Mouse (Mus musculus) layer of hippocampus, postnatal 14 days (tissue): Measurements from ENCODE around the gene Med17. TPM values are rescaled to one million over a fixed set of nuclear protein-coding genes. Genes with fewer than 3 reads are reported as not detected.
"Not testable (repeated sequence)": the region's sequence is repeated elsewhere in the genome, so short reads cannot be mapped to it uniquely, and the experiment has no call there.

Experiments used
- DNase-seq, 2 experiments: peaks; one replicate each; pipeline ENCODE4 v3.0.0; 2021 to 2022; ENCODE audit warnings: low spot score in 2 of 2, mixed read lengths in 1 of 2
- long read RNA-seq, 2 experiments: library from polyadenylated mRNA; stranded (forward); transcript quantifications; one replicate each; pipeline ENCODE4 v2.0.0; 2021
- total RNA-seq, 2 experiments: library from RNA; stranded (reverse); gene quantifications; 2 replicates each; pipeline ENCODE4 v1.2.3; 2021

Med17 gene
- 10 to 100 TPM; 35.4 to 36.7 TPM for total RNA-seq
- long read RNA-seq, experiment 1, transcript Med17-201 (12 exons, 3,964 nt): major isoform, 15 of 24 reads
- long read RNA-seq, experiment 1, partial matches to known transcripts: 3 of 24 reads
- long read RNA-seq, experiment 1, other reads (novel, unspliced or antisense): 6 of 24 reads
- long read RNA-seq, experiment 2, transcript Med17-201 (12 exons, 3,964 nt): major isoform, 24 of 32 reads
- long read RNA-seq, experiment 2, partial matches to known transcripts: 3 of 32 reads
- long read RNA-seq, experiment 2, other reads (novel, unspliced or antisense): 5 of 32 reads

DNA sequence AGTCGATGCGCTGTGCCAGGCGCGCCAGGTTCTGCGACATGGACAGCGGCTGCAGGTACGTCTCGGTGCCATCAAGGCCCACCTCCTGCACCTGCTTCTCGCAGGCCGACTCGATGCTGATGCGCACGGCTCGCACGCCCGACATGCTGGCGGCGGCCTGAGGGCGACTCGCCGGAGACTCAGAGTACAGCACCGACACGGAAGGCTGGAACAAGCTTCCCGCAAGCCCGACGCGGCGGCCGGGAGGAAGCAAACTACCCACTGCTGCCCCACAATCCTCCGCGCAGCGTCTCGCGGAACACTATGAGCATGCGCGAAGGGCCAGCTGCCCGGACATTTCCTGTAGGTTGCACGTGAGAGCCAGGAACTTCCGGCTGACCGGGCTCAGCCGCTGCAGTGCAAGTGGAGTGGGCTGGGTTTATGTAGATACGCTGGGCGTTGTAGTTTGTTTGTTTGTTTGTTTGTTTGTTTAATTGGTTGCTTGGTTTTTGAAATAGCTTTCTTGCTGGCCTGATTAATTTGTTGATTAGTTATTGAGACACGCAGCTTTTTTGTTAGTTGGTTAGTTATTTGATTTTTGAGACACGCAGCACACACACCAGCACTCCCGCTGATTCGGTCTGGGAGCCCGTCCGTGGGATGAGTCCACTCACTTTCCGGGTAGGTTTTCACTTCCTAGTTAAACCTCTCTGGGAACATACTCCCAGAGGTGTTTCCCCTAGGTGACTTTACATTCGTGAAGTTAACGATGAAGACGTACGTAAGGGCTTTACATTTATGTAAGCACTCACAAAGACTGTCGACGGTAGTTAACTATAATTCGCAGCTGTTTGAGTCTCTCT, at the start of gene Med17:
Gene Med17 (minus strand): TSS at position 283 of the 842 bp plus-strand sequence.
- peak; percentile 93 to 97 for DNase-seq

DNA sequence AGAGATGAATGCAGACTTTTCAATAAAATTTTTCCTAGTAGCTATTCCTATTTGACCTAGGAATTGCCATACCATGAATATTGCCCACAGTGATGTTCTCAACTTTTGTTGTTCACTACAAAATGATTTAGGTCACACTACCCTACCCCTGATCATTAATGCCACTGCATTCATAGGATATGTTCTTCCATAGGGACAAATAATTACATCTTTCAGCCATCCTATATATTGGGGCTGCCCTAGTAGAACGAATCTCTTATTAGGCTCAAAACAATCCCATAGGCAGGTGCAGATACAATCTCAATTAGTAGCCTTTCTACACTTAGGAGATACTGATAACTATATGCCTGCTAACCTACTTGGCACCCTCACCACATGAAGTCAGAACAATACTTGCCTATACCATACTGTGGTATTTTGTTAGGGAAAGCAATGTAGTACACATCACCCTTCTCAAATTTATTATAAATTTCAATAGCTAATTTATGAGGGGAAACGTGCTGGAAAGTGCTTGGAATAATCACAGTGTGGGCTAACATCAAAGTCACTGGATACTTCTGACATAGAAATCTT, 38.5 kb upstream of the Med17 start:
- DNase-seq: no peak

DNA sequence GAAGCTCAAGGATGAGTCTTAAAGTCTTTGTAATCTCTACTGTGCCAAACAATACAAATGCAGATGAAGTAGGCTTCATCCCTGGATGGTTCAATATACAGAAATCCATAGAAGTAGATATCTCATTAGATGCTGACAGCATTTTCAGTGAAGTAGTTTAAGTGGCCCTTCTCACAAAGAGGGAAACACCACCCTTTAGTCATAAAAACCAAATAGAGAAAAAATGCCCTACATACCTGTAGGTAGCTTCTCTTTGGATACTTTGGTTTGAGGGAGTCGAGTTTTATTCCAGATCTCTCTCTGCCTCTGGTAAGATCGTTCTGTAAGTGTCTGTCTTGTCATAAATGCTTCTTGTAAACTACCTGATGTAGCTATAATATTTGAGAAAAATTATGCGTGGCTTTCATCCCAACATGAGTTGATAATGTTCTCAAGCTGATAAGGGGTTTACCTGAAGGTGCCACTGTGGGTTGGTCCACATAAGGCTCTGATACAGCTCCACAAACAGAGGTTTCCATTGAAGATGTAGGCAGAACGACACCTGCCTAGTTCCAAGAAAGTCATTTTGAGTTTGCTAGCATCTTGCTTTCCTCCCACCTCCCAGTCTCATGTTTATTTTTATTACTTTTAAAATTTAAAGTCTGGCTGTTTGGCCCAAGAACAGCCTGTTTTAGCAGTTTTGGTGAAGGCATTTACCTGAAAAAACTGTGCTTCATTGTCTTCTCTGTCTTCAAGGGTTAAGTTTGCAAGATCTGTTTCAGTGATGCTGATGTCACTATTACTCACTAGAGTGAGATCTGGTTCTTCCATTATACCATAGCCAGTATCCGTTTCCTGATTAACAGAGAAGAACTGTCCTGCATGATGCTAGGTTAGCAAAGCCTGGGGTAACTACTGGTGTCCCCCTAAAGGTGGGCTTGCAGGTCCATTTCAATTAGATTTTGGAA, 37.8 kb upstream of the Med17 start:
- no peak for DNase-seq

DNA sequence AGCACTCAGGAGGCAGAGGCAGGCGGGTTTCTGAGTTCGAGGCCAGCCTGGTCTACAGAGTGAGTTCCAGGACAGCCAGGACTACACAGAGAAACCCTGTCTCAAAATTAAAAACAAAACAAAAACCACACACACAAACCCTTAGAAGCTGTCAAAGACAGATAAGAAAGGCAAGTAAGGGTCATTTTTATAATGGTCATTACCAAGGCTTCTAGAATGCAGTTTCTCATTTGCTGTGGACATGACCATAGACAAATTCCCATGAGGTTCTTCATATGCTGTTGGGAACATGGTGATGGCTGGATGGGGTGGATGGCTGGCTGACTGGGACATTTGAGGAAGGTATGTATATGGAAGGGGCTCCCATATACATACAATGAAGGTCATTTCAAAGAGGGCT, 36.6 kb upstream of the Med17 start:
- not testable (repeated sequence) for DNase-seq

DNA sequence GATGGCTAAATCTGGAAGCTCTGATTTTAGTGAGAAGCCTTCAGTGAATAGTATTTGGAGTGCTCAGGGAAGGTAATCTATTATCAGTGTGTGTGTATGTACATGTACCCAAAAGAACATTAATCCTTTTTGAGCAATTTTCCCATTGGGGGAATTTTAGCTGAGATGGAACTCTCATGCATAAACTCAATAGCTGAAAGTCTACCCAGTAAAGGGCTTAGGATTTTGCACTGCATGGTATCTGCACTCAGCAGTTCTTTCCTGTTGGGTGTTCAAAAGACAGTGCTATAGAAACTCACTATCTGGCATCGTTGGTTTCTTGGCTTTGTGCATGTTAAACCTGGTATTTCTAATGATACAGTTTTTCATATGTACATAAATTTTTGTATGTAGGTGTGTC, 34.9 kb upstream of the Med17 start:
- no peak for DNase-seq

- DNase-seq: no peak
Observed at GRCm38 (mm10) chr9:15313633-15314032, 33.9 kb upstream of the Med17 start.

GRCm38 (mm10) chr9:15312054-15312735, 32.5 kb upstream of the Med17 start:
- DNase-seq: no peak

GRCm38 (mm10) chr9:15310179-15310578, 30.4 kb upstream of the Med17 start:
- no peak for DNase-seq

DNA sequence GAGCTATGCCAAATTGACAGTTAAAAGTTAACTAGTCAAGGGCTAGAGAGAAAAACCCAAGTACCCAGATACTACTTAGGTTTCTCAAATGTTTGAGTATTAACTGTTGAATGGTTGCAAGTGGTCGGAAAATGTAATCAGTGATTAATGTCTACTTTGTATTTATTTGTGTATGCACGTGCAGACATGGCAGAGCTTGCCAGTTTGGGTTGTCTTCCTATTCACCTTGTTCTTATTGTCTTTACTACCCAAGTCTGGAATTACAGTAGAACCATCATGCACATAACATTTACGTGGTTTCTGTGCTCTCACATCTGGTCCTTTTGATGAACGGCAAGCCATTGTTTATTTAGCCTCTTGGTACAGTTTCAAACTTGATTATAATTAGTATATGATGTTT, 29.7 kb upstream of the Med17 start:
- DNase-seq: no peak

DNA sequence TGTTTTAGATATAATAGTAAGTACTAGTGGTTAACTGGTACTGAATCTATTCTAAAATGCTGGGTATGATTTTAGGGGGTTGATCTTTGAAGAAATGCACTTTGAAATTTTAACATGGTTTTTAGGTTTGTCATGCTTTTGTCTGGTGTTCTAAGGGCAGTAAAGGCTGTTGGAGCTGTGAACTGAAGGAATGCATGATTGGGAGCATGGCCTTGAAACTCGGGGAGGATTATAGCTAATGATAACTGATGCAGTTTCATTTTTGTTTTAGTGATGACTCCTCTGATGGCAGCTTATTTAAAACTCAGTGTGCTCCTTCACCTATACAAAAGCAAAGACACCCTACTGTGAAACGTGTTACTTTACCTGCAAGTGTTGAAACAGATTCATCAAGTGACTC, 28.5 kb upstream of the Med17 start:
- no peak for DNase-seq

- DNase-seq: no peak
Observed at GRCm38 (mm10) chr9:15307257-15307656, 27.5 kb upstream of the Med17 start.

DNA sequence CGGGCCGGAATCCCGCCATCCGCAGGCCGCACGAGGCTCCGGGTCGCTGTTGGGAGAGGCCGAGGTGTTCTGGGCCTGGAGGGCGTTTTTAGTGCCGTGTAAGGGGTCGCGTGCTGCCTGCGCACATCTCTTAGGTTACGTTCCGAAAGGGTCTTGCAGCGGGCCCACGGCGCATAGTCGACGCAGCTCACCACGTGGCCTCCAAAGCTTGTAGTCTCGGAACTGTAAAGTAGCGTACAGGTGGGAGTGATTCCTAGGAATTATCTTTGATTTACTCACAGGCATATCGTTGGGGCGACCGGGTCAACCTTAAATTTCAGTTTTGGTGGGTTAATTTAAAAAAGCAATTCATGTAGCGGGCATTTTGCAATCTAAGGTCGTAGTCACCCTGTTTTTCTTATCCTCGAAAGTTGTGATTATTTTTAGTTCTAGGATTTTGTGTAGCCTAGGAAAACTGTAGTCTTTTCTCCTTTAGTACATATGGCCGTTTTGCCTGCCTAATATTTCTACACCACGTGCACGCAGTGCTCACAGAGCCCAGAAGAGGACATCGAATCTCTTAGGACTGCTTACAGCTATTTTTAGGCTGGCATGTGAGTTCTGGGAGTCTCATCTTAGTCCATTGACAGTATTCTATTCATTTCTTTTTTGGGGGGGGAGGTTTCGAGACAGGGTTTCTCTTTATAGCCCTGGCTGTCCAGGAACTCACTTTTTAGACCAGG, 26.8 kb upstream of the Med17 start, which contains the start of gene 4931406C07Rik:
Gene 4931406C07Rik (minus strand): TSS at position 51 of the 722 bp plus-strand sequence.
- DNase-seq: no peak

GRCm38 (mm10) chr9:15305503-15306397, 26.0 kb upstream of the Med17 start, which contains the start of gene Taf1d:
Gene Taf1d, plus strand, starts transcription at chr9:15306214.
- DNase-seq: peak; percentile 94 to 96

DNA sequence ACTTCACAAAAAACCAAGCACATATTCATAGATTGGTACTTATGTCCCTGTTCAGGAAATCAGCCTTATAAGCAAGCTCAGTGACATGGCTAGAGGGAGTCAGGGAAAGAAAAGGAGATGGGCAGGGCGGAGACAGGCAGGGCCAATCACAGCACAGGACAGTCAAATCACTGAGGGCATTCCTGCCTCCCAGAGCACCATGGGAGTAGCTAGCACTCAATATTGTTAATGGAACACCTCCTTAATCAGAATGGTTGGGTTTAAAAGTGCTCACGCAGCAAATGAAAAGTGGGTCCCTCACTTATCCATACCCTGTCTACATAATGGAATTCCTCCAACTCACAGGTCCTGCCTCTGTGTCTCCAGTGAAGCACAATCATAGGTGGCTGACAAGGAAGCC, 23.1 kb upstream of the Med17 start:
- no peak for DNase-seq

GRCm38 (mm10) chr9:15302006-15302405, 22.3 kb upstream of the Med17 start:
- not testable (repeated sequence) for DNase-seq

GRCm38 (mm10) chr9:15301399-15301798, 21.7 kb upstream of the Med17 start:
- DNase-seq: no peak

DNA sequence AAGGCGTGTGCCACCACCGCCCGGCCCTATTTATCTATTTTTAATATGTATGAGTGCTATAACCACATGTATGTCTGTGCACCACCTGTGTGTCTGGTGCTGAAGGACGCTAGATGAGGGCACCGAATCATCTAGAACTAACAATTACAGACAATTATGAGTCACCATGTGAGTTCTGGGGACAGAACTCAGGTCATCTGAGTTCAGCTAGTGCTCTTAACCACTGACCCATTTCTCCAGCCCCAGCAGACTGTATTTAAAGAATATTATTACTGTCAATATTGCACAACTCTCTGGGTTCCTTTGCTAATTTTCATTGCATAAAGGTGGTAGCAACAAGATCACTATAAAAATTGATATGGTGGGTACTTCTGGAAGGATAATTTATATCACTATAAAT, 20.3 kb upstream of the Med17 start:
- no peak for DNase-seq

- no peak for DNase-seq
Observed at GRCm38 (mm10) chr9:15298451-15298850, 18.7 kb upstream of the Med17 start.

GRCm38 (mm10) chr9:15297112-15297511, 17.4 kb upstream of the Med17 start:
- no peak for DNase-seq
